Mouse (Mus musculus) C2C12 (cell line): ENCODE measurements around the gene 1110051M20Rik. TPM values are rescaled to one million over a fixed set of nuclear protein-coding genes. Genes with fewer than 3 reads are reported as not detected.

Experiments
- H3K27me3 ChIP-seq: one replicate; pipeline ENCODE4 v1.6.1; 2011; ENCODE audit not compliant: control insufficient read depth, insufficient read depth, insufficient read length
- H3K36me3 ChIP-seq: one replicate; pipeline ENCODE4 v1.6.1; 2011; ENCODE audit not compliant: control insufficient read depth, insufficient read depth
- H3K4me3 ChIP-seq: one replicate; pipeline ENCODE4 v1.5.1; 2011; ENCODE audit warnings: mild to moderate bottlenecking, control low read depth; ENCODE audit not compliant: poor library complexity, insufficient read depth, severe bottlenecking
- H3K79me2 ChIP-seq: one replicate; pipeline ENCODE4 v1.6.1; 2011; ENCODE audit not compliant: control insufficient read depth, insufficient read depth
- H3K79me3 ChIP-seq: one replicate; pipeline ENCODE4 v1.6.1; 2011; ENCODE audit warnings: low read depth, control low read depth
- H3ac ChIP-seq: one replicate; pipeline ENCODE3; 2011; ENCODE audit warnings: low read depth; ENCODE audit not compliant: control insufficient read depth, insufficient read length
- CEBPB ChIP-seq: IDR thresholded peaks from one replicate; pipeline ENCODE4 v1.6.1; 2011; ENCODE audit warnings: low read depth, mild to moderate bottlenecking, control low read depth, moderate library complexity
- CTCF ChIP-seq: IDR thresholded peaks from one replicate; pipeline ENCODE4 v1.5.1; 2011; ENCODE audit not compliant: control insufficient read depth, insufficient read depth, insufficient read length
- FOSL1 ChIP-seq: IDR thresholded peaks from one replicate; pipeline ENCODE4 v1.8.0; 2011; ENCODE audit warnings: mild to moderate bottlenecking, low read length; ENCODE audit not compliant: poor library complexity, insufficient read depth, severe bottlenecking
- MAX ChIP-seq: IDR thresholded peaks from one replicate; pipeline ENCODE4 v1.6.1; 2011; ENCODE audit warnings: mild to moderate bottlenecking, control low read depth
- MYOD1 ChIP-seq: IDR thresholded peaks from one replicate; pipeline ENCODE4 v1.6.1; 2011; ENCODE audit warnings: low read depth; ENCODE audit not compliant: control insufficient read depth, insufficient read length
- MYOG ChIP-seq: IDR thresholded peaks from one replicate; pipeline ENCODE4 v1.6.1; 2011; ENCODE audit not compliant: control insufficient read depth, insufficient read length; ENCODE audit errors: extremely low read depth
- USF1 ChIP-seq: IDR thresholded peaks from one replicate; pipeline ENCODE4 v1.6.1; 2011; ENCODE audit warnings: low read depth, mild to moderate bottlenecking, control low read depth, moderate library complexity
- polyA plus RNA-seq: library from polyadenylated mRNA; unstranded; fragments of >200 nt; fragmentation: generic; extraction: Trizol; gene quantifications from one replicate; pipeline ENCODE4 v1.2.1, GENCODE M21; 2012; ENCODE audit warnings: missing spikeins

1110051M20Rik gene
- polyA plus RNA-seq, 1 experiment = 27.5 TPM

- Histone ChIP-seq H3K4me3 (no peak overlapping the region), H3K79me2 (no peaks in the 10 kb centered on the region), H3K36me3 (no peaks in the 10 kb centered on the region), H3ac (no peak overlapping the region), H3K79me3 (no peaks in the 10 kb centered on the region), H3K27me3 (no peaks in the 10 kb centered on the region)
- TF ChIP-seq USF1 = no peak
- peak; percentile 91 for TF ChIP-seq MYOD1
Measured at GRCm38 (mm10) chr2:91329996-91330738, 114.3 kb downstream of the 1110051M20Rik start.

- no peaks in the 10 kb centered on the region for H3K79me3 ChIP-seq
Measured at GRCm38 (mm10) chr2:91328729-91329125, 115.8 kb downstream of the 1110051M20Rik start.

GRCm38 (mm10) chr2:91327968-91328728, 116.4 kb downstream of the 1110051M20Rik start:
- no peaks in the 10 kb centered on the region for H3K36me3 ChIP-seq
- no peaks in the 10 kb centered on the region for H3K27me3 ChIP-seq
- no peaks in the 10 kb centered on the region for H3K79me3 ChIP-seq
- TF ChIP-seq USF1 (no peak), MYOD1 (no peak), CTCF (no peak)
- no peak overlapping the region for H3ac ChIP-seq
- H3K4me3 ChIP-seq = no peak overlapping the region
- no peaks in the 10 kb centered on the region for H3K79me2 ChIP-seq

More at GRCm38 (mm10) chr2:91328729-91329125, 115.8 kb downstream of the 1110051M20Rik start:
- H3K36me3 ChIP-seq = no peaks in the 10 kb centered on the region
- H3K79me2 ChIP-seq = no peaks in the 10 kb centered on the region
- H3ac ChIP-seq = no peak overlapping the region
- TF ChIP-seq USF1 = no peak
- TF ChIP-seq CEBPB = no peak
- no peak for TF ChIP-seq MAX
- TF ChIP-seq FOSL1 = no peak
- no peak for TF ChIP-seq MYOD1
- no peak for TF ChIP-seq CTCF
- TF ChIP-seq MYOG = no peak
- no peak overlapping the region for H3K4me3 ChIP-seq
- no peaks in the 10 kb centered on the region for H3K27me3 ChIP-seq

GRCm38 (mm10) chr2:91326746-91327350, 117.7 kb downstream of the 1110051M20Rik start:
- Histone ChIP-seq H3K4me3 (no peak overlapping the region), H3K79me3 (no peaks in the 10 kb centered on the region), H3K36me3 (no peaks in the 10 kb centered on the region), H3ac (no peak overlapping the region), H3K79me2 (no peaks in the 10 kb centered on the region), H3K27me3 (no peaks in the 10 kb centered on the region)
- TF ChIP-seq CEBPB (no peak), MYOD1 (no peak), USF1 (no peak)

GRCm38 (mm10) chr2:91324761-91325421, 119.6 kb downstream of the 1110051M20Rik start:
- no peaks in the 10 kb centered on the region for H3K79me2 ChIP-seq
- no peaks in the 10 kb centered on the region for H3K27me3 ChIP-seq
- TF ChIP-seq MYOG (no peak), MYOD1 (no peak), MAX (no peak), CTCF (no peak), USF1 (no peak), CEBPB (no peak), FOSL1 (no peak)
- no peaks in the 10 kb centered on the region for H3K36me3 ChIP-seq
- no peak overlapping the region for H3ac ChIP-seq
- H3K79me3 ChIP-seq = no peaks in the 10 kb centered on the region
- H3K4me3 ChIP-seq = no peak overlapping the region
